Mouse (Mus musculus) heart, postnatal 0 days (tissue): ENCODE data around the gene Zfp982.
"Not testable (repeated sequence)": the region's sequence is repeated elsewhere in the genome, so short reads cannot be mapped to it uniquely, and the experiment has no call there.

Experiments
- CTCF ChIP-seq: IDR thresholded peaks from 2 replicates; pipeline ENCODE4 v1.5.1; 2016; ENCODE audit warnings: antibody characterized with exemption, control low read depth, low read depth
- EP300 ChIP-seq: IDR thresholded peaks from 2 replicates; pipeline ENCODE4 v1.6.1; 2016; ENCODE audit warnings: antibody characterized with exemption, low read depth

- not testable (repeated sequence) for TF ChIP-seq CTCF, EP300
These were observed 46.8 kb upstream of the Zfp982 start for GRCm38 (mm10) chr4:147445371-147445770.
